Mouse (Mus musculus) erythroid progenitor cell, adult 5-6 weeks (primary cell): ENCODE results near the gene Apoa4. TPM values are rescaled to one million over a fixed set of nuclear protein-coding genes. Genes with fewer than 3 reads are reported as not detected.

Experiments used
- ATAC-seq: replicated peaks from 2 replicates; pipeline ENCODE4 v1.8.0; 2016; ENCODE audit warnings: moderate number of reproducible peaks, mild to moderate bottlenecking, moderate TSS enrichment, inconsistent platforms; ENCODE audit not compliant: poor library complexity, low FRiP score, severe bottlenecking
- total RNA-seq, 2 experiments: library from RNA; stranded (forward) in 1 of 2; stranded (reverse) in 1 of 2; fragments of 150-400 nt in 1 of 2; fragments of 186-747, 209-891 nt in 1 of 2; gene quantifications; 2 replicates each; pipeline versions ENCODE4 v1.2.3 to v1.2.4; 2015 to 2017; ENCODE audit warnings: low replicate concordance in 2 of 2

The Apoa4 gene
- total RNA-seq (2015; ENCODE audit: low replicate concordance) (not detected in 2 replicates), total RNA-seq (2017; ENCODE audit: low replicate concordance) (not detected in 2 replicates)

GRCm38 (mm10) chr9:46240526-46241153, at the start of gene Apoa4:
Apoa4 (plus strand) TSS chr9:46240696.
- ATAC-seq, result no peak

GRCm38 (mm10) chr9:46191234-46191633, 49.3 kb upstream of the Apoa4 start:
- no peak for ATAC-seq

- ATAC-seq, result no peak
These were observed 48.9 kb upstream of the Apoa4 start for GRCm38 (mm10) chr9:46191644-46192043.

GRCm38 (mm10) chr9:46192642-46193041, 47.9 kb upstream of the Apoa4 start:
- no peak for ATAC-seq

GRCm38 (mm10) chr9:46194809-46195208, 45.7 kb upstream of the Apoa4 start:
- no peak for ATAC-seq

- ATAC-seq, result no peak
These were observed 43.8 kb upstream of the Apoa4 start for GRCm38 (mm10) chr9:46196699-46197169.

GRCm38 (mm10) chr9:46198461-46198860, 42.0 kb upstream of the Apoa4 start:
- no peak for ATAC-seq

GRCm38 (mm10) chr9:46198936-46199335, 41.6 kb upstream of the Apoa4 start:
- no peak for ATAC-seq

- ATAC-seq, result no peak
These were observed 40.9 kb upstream of the Apoa4 start for GRCm38 (mm10) chr9:46199609-46200008.

- ATAC-seq, result no peak
These were observed 33.5 kb upstream of the Apoa4 start for GRCm38 (mm10) chr9:46206834-46207500.

GRCm38 (mm10) chr9:46207501-46207869, 33.0 kb upstream of the Apoa4 start:
- ATAC-seq, result no peak

GRCm38 (mm10) chr9:46208401-46208974, 32.0 kb upstream of the Apoa4 start:
- ATAC-seq, result no peak

GRCm38 (mm10) chr9:46210473-46210872, 30.0 kb upstream of the Apoa4 start:
- ATAC-seq, result no peak

GRCm38 (mm10) chr9:46214276-46214675, 26.2 kb upstream of the Apoa4 start:
- no peak for ATAC-seq

GRCm38 (mm10) chr9:46214946-46215337, 25.6 kb upstream of the Apoa4 start:
- ATAC-seq, result no peak

GRCm38 (mm10) chr9:46215338-46216322, 24.9 kb upstream of the Apoa4 start:
- no peak for ATAC-seq

GRCm38 (mm10) chr9:46216744-46217470, 23.6 kb upstream of the Apoa4 start:
- no peak for ATAC-seq

GRCm38 (mm10) chr9:46218176-46218575, 22.3 kb upstream of the Apoa4 start:
- no peak for ATAC-seq

- ATAC-seq, result no peak
These were observed 17.4 kb upstream of the Apoa4 start for GRCm38 (mm10) chr9:46223090-46223489.
